Mouse (Mus musculus) embryonic fibroblast, embryonic 13.5 days (primary cell): Measurements from ENCODE around the gene Nebl. TPM values are rescaled to one million over a fixed set of nuclear protein-coding genes. Genes with fewer than 3 reads are reported as not detected.

Experiments
- H3K27ac ChIP-seq: 2 replicates; pipeline ENCODE4 v1.5.1; 2012; ENCODE audit warnings: low read length, control low read depth, inconsistent platforms; ENCODE audit not compliant: insufficient read depth
- H3K4me1 ChIP-seq: 2 replicates; pipeline ENCODE4 v1.6.1; 2011; ENCODE audit warnings: low read length; ENCODE audit not compliant: control insufficient read depth, insufficient read depth
- H3K4me3 ChIP-seq: 2 replicates; pipeline ENCODE4 v1.5.1; 2011; ENCODE audit warnings: mild to moderate bottlenecking, control low read depth, low read length; ENCODE audit not compliant: insufficient read depth
- CTCF ChIP-seq: IDR thresholded peaks from 2 replicates; pipeline ENCODE4 v1.5.1; 2011; ENCODE audit warnings: mild to moderate bottlenecking, control low read depth, low read length, moderate library complexity, borderline replicate concordance; ENCODE audit not compliant: insufficient read depth
- POLR2A ChIP-seq: IDR thresholded peaks from 2 replicates; pipeline ENCODE4 v1.6.1; 2011; ENCODE audit warnings: low read depth, mild to moderate bottlenecking, control low read depth, low read length, moderate library complexity
- polyA plus RNA-seq: library from polyadenylated mRNA; stranded (reverse); fragments of >200 nt; gene quantifications from 2 replicates; pipeline ENCODE4 v1.2.4, GENCODE M21; 2011; ENCODE audit warnings: low read depth; ENCODE audit not compliant: missing spikeins, insufficient read length

Gene Nebl
- polyA plus RNA-seq, 1 experiment, result 1.2 TPM

DNA sequence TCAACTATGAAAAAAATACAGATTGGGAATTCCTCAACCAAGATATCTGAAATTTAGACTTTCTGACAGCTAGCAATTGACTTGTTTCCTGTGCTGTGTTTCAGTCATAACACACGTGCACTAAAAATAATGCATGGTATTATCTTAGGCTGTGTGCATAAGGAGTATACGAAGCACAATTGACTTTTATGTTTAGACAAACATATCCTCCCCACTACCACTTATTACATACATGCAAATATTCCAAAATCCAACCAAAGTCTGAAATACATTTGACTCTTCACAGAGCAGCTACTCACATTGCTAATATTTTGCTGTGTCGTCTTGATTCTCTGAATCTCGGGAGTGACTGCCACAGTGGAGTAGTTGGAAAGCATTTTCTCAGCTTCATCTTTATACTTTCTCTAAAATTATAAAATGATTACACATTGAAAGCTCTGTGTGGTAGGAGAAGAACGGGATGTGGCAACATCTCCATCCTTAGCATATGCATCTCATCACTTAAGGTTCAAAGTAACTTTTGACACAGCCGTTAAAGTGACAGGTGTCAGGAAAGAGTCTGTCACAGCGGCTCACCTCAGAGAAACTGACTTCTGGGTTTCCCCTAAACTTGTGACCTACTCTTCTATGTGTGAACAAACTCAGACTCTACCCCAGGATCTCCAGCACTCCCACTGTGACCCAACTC, 340.6 kb downstream of the Nebl start:
- TF ChIP-seq CTCF (no peak), POLR2A (no peak)
- H3K4me1 ChIP-seq, result peaks cover 3% of the 10 kb centered on the region; the same call in 1 of the 2 replicates
- H3K27ac ChIP-seq, result no peak overlapping the region
- H3K4me3 ChIP-seq, result no peak overlapping the region

DNA sequence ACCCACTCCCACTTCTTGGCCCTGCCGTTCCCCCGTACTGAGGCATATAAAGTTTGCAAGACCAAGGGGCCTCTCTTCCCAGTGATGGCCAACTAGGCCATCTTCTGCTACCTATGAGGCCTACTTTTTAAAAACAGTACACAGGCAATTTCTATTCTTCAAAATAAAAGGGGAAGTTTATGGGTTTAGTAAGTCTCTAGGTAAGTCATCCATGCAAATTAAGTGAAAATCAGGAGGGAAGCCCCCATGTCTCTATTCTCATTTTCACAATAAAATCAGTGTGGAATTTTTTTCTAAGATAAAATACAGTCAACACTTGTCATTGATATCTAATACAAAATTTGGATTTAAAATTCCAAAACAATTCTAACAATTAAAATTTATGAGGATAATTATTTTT, 341.4 kb downstream of the Nebl start:
- no peak overlapping the region for H3K27ac ChIP-seq
- peaks cover 3% of the 10 kb centered on the region; the same call in 1 of the 2 replicates for H3K4me1 ChIP-seq
- no peak for TF ChIP-seq POLR2A
- TF ChIP-seq CTCF, result no peak
- H3K4me3 ChIP-seq, result no peak overlapping the region

DNA sequence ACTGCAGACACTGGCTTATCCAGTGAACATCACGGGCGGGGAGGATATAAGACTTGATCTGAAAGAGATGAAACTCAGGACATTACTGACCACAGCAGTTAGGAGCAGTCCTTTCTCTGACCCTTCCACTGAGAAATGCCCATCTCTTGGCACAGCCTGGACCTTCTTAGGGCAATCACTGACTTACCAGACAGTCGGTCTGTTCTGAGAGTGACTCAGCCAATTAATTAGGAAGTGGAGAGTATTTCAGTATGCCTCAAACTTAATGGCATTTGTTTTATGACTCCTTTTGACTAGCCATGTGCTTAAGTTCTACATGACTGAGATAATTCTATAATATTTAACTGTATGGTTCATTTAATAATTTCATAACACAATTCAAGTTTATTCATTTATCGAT, 341.9 kb downstream of the Nebl start:
- Histone ChIP-seq H3K27ac (no peak overlapping the region), H3K4me1 (peaks cover 3% of the 10 kb centered on the region; the same call in 1 of the 2 replicates), H3K4me3 (no peak overlapping the region)
- TF ChIP-seq CTCF, result no peak
- no peak for TF ChIP-seq POLR2A

DNA sequence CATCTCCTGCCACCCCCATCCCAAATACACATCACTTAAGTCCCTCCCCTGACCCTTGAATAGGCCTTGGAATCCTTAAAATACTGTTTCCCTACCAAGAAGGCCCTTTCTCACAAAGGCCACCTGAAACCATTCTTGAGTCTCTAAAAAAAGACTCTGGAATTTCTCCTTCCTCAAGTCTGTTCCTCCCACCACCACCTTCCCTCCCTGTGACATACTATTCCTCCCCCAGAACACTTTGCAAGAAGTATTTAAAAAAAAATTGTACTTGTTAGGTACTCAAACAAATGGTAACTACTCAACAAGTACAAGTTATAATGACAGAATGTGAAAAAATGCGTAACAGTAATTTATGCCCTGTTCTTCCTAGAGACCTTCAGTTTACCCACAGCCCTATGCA, 349.0 kb downstream of the Nebl start:
- H3K27ac ChIP-seq, result no peak overlapping the region
- H3K4me3 ChIP-seq, result no peak overlapping the region
- no peak for TF ChIP-seq CTCF
- TF ChIP-seq POLR2A, result no peak
- no peaks in the 10 kb centered on the region for H3K4me1 ChIP-seq

DNA sequence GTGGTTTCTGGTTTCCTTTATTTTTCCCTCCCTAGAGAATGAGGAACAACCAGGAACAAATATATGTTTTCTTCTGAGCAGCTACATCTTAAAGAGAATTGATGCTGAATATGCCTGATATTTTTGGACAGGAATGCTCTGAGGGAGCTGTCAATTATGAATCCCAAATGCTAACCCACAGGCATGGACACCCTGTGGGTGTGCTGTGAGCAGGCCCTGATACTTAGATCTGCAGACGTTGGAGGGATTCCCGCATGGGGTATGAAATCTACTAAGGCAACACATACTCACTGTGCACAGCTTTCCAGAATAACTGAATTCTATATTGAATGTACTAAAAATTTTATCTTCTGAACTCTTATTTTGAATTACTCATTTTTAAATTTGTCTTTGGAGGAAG, 355.3 kb downstream of the Nebl start:
- no peak for TF ChIP-seq CTCF
- TF ChIP-seq POLR2A, result no peak
- no peak overlapping the region for H3K4me3 ChIP-seq
- no peak overlapping the region for H3K27ac ChIP-seq
- H3K4me1 ChIP-seq, result no peaks in the 10 kb centered on the region

DNA sequence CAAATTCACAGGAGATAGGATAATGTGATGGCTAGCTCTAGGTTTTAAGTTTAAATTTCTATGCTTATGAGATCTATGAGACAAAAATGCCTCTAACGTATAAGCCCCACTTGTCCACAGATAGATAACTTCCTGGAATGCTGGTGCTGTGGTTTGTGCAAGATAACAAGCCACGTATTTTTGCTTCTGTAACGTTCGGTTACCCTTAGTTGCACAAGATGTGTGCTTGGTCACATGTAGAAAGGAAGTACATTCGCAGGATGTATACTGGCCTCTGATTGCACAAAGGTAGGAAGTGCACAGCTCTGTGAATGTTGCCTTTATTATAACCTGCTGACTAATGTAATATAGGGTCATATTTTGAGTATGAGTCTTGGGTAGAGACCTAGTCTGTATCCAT, 365.6 kb downstream of the Nebl start:
- Histone ChIP-seq H3K4me1 (no peaks in the 10 kb centered on the region), H3K27ac (no peak overlapping the region), H3K4me3 (no peak overlapping the region)
- no peak for TF ChIP-seq POLR2A
- TF ChIP-seq CTCF, result no peak

DNA sequence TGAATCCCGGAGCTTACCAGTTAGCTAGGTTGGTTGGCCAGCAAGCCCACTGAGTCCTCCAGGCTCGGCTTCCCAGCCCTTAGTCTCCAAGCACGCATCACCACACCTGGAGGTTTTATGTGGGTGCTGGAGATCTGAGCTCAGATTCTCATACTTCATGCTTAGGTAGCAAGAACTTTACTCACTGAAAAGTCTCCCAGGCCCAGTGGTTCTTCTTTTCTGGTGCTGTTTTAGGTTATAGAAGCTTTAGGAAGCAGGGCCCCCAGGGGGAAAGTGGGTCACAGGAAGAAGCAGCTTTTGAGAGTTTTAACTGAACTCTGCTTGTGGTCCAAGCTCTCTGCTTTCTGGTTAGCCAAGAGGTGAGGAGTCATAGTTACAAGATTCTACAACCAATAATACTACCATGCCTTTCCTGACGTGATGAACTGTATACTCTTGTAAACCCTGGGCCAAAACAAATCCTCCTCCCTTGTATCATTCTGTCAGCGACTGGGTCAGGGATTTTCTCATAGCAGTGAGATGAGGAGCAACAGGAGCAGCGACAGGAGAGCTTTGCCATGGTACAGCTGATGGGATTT, 366.2 kb downstream of the Nebl start:
- TF ChIP-seq CTCF (no peak), POLR2A (no peak)
- Histone ChIP-seq H3K27ac (no peak overlapping the region), H3K4me1 (no peaks in the 10 kb centered on the region), H3K4me3 (no peak overlapping the region)

DNA sequence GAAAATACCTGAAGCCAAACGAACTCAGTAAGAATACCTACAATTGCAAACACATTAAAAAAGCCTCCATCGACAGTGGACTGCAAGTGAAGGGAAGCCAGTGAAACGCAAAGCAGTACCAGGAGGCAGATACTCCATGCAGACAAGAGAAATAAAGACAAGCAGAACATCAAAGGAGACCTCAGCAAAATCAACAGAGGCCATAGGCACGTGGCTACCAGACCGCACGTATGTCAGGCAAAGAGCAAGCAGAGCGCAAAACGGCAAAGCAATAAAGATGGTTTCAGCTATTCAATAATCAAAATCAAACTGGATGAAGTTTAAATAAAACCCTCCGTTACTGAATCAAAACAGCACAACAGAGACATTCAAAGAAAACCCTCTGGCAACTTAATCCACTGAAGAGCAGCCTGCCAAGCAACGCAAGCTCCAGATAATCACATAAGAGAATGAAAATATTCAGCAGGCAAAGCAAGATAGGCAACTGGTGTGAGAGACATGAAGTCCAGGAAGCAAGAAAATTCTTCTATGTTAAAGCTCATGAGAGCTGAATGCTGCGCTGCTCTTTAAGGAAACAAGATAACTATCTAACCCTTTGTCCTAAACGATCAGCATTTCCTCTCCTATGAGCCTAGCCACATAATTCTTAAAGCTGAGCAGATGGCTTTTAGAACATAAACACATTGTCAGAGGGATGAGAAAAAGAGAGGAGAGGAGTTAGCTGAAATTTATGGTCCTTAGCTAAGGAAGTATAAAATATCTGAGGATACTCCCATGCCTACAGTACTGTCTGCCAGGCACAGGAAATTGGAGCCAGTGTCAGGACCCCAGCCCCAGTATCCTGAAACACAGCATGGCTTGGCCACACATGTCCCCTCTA, 367.7 kb downstream of the Nebl start:
- no peak for TF ChIP-seq POLR2A
- TF ChIP-seq CTCF, result no peak
- Histone ChIP-seq H3K4me3 (no peak overlapping the region), H3K27ac (no peak overlapping the region)

DNA sequence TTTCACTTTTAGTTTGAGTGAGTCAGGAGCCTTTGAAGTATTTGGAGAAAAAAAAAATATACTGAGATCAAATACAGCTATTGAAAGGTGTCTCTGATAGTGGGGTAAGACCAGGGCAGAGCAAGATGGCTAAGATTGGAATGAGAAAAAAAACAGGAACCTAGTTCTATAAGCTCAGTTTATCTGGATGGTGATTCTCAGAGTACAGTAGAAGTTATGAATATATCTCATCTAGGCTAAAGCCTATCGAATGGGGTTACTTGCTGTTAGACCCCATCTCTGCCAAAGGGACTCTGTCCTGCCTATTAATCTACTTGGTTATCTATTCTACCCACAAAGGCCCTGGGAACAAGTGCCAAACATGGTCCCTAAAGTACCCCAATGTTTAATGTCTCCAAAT, 369.1 kb downstream of the Nebl start:
- no peak overlapping the region for H3K27ac ChIP-seq
- no peaks in the 10 kb centered on the region for H3K4me1 ChIP-seq
- H3K4me3 ChIP-seq, result no peak overlapping the region
- TF ChIP-seq CTCF (no peak), POLR2A (no peak)

More for the DNA sequence above, 367.7 kb downstream of the Nebl start:
- no peaks in the 10 kb centered on the region for H3K4me1 ChIP-seq

DNA sequence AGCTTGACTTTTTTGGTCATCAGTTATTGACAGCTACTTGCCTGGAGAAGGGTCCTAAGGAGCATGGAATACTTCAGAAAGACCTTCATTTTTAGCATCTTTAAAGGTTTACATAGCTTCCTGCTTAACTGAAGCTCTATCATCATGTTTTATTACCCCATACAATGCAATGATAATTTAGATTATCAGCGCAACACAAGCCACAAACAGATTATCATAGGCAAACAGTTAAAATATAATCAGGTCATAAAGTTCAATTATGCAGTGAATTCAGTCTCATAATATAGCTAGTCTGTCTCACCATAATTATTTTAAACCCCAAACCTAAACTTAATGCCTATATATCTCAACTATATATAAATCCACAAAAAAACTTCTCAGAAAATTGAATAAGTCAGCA, 386.6 kb downstream of the Nebl start:
- H3K4me1 ChIP-seq, result no peaks in the 10 kb centered on the region
- H3K4me3 ChIP-seq, result no peak overlapping the region
- no peak overlapping the region for H3K27ac ChIP-seq
- TF ChIP-seq CTCF, result no peak
- TF ChIP-seq POLR2A, result no peak
